Mouse (Mus musculus) midbrain, embryonic 15.5 days (tissue): Measurements from ENCODE around the gene Plrg1. TPM values are rescaled to one million over a fixed set of nuclear protein-coding genes. Genes with fewer than 3 reads are reported as not detected.
A peak's percentile ranks its signal among the peaks of the same experiment; 100 is the strongest.

Experiments
- ATAC-seq: fragments of 200-750 bp; cut with Nextera tagmentation; replicated peaks from 2 replicates; pipeline ENCODE4 v1.8.0; 2017; ENCODE audit warnings: moderate TSS enrichment
- H3K27ac ChIP-seq: fragments of 300-500 bp; sonication (generic); 2 replicates; pipeline ENCODE4 v1.5.1; 2015; ENCODE audit warnings: mild to moderate bottlenecking, inconsistent platforms
- H3K27me3 ChIP-seq: fragments of 300-500 bp; sonication (generic); replicated peaks from 2 replicates; pipeline ENCODE4 v1.6.1; 2015; ENCODE audit warnings: inconsistent platforms
- H3K36me3 ChIP-seq: fragments of 300-500 bp; sonication (generic); replicated peaks from 2 replicates; pipeline ENCODE4 v1.6.1; 2015; ENCODE audit warnings: inconsistent platforms
- H3K4me1 ChIP-seq: fragments of 300-500 bp; sonication (generic); 2 replicates; pipeline ENCODE4 v1.6.1; 2015; ENCODE audit warnings: inconsistent platforms
- H3K4me2 ChIP-seq: fragments of 300-500 bp; sonication (generic); 2 replicates; pipeline ENCODE4 v1.6.1; 2015; ENCODE audit warnings: inconsistent platforms, mild to moderate bottlenecking, moderate library complexity
- H3K4me3 ChIP-seq: fragments of 300-500 bp; sonication (generic); 2 replicates; pipeline ENCODE4 v1.5.1; 2015; ENCODE audit warnings: mild to moderate bottlenecking, inconsistent platforms
- H3K9ac ChIP-seq: fragments of 300-500 bp; sonication (generic); 2 replicates; pipeline ENCODE4 v1.6.1; 2015; ENCODE audit warnings: mild to moderate bottlenecking, inconsistent platforms
- H3K9me3 ChIP-seq: fragments of 300-500 bp; sonication (generic); 2 replicates; pipeline ENCODE4 v1.6.1; 2016; ENCODE audit warnings: inconsistent platforms
- WGBS: fragments of 180-500 bp; shearing (Covaris S2); methylation state at CpG from one replicate; pipeline ENCODE4 v1.1.7; 2015; ENCODE audit warnings: mixed read lengths; 5-methylcytosine and 5-hydroxymethylcytosine counted together
- polyA plus RNA-seq: library from polyadenylated mRNA; unstranded; fragments of >200 nt; fragmentation: Nextera tagmentation; extraction: Ambion mirVana; gene quantifications from 2 replicates; pipeline ENCODE4 v1.2.1, GENCODE M21; 2015

The Plrg1 gene
- polyA plus RNA-seq, 1 experiment from 2014 or later, result 104 TPM

DNA sequence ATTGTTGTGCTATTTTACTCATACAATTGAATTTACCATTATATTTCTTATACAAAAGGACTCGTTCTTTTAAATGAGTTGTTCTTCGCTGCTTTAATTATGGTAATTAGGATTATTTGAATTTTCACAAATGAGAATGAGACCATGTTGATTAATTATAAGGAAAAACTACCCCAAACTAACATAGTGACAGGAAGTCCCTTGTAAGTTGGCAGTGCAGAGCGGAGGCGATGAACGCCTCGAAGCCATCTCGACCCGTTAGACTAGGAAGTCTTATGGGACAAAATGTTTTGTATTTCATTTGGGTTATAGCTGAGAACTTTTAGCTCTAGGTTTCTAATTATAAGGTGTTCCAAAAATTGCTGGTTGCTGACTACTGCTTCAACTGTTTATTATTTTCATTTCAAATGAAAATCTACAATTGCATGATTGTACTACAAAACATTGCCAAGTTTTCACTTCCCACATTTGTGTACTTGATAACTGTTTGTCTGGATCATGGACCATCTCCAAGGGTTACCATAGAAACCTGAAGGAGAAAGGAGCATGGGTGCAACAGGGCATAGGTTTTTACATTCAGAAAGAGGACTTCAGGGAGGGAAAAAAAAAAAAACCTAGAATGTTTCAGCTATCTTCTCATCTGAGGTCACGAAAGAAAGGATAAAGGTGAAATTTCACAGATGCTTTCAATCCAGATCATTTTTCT is 27.6 kb upstream of the Plrg1 start:
- no peak overlapping the region for H3K4me3 ChIP-seq
- no peaks in the 10 kb centered on the region for H3K36me3 ChIP-seq
- H3K9me3 ChIP-seq, result no peaks in the 10 kb centered on the region
- H3K27ac ChIP-seq, result no peak overlapping the region
- H3K4me2 ChIP-seq, result no peak overlapping the region
- H3K27me3 ChIP-seq, result no peaks in the 10 kb centered on the region
- no peaks in the 10 kb centered on the region for H3K4me1 ChIP-seq
- ATAC-seq, result no peak
- no peak overlapping the region for H3K9ac ChIP-seq
- 84% methylated on average over 9 of the region's 9 CpGs for WGBS

DNA sequence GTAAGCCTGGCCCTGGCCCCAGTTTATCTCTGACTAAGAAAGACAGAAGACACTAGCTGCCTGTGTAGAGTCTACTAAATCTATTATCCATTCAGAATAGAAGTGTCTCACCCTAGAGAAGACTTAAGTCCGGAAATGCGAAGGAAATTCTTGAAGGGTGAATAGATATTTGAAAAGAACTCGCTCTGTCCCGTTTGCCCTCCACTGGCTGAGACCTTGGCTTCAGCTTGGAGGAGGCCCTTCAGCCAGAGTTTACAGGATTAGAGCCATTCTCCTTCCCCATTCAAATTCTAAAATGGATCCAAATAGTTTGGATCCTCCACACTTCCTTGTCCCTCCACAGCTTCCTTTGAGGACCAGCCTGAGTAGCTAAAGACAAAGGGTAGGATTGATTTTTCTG is 25.0 kb upstream of the Plrg1 start:
- H3K4me3 ChIP-seq, result no peak overlapping the region
- no peaks in the 10 kb centered on the region for H3K9me3 ChIP-seq
- no peaks in the 10 kb centered on the region for H3K4me1 ChIP-seq
- WGBS, result 71% methylated on average over 4 of the region's 4 CpGs
- no peaks in the 10 kb centered on the region for H3K36me3 ChIP-seq
- no peak for ATAC-seq
- no peaks in the 10 kb centered on the region for H3K27me3 ChIP-seq
- H3K4me2 ChIP-seq, result no peak overlapping the region
- H3K9ac ChIP-seq, result no peak overlapping the region
- no peak overlapping the region for H3K27ac ChIP-seq

- peak overlapping the region; percentile 12; the same call in 1 of the 2 replicates for H3K4me3 ChIP-seq
- peak overlapping the region; percentile 39 for H3K4me2 ChIP-seq
- no peak overlapping the region for H3K27ac ChIP-seq
- no peak overlapping the region for H3K9ac ChIP-seq
- peak; percentile 80 for ATAC-seq
- no peaks in the 10 kb centered on the region for H3K36me3 ChIP-seq
- no peaks in the 10 kb centered on the region for H3K4me1 ChIP-seq
- no peaks in the 10 kb centered on the region for H3K27me3 ChIP-seq
- 40% methylated on average over 13 of the region's 13 CpGs for WGBS
- H3K9me3 ChIP-seq, result no peaks in the 10 kb centered on the region
Observed at GRCm38 (mm10) chr3:83032746-83033308, 22.5 kb upstream of the Plrg1 start.

DNA sequence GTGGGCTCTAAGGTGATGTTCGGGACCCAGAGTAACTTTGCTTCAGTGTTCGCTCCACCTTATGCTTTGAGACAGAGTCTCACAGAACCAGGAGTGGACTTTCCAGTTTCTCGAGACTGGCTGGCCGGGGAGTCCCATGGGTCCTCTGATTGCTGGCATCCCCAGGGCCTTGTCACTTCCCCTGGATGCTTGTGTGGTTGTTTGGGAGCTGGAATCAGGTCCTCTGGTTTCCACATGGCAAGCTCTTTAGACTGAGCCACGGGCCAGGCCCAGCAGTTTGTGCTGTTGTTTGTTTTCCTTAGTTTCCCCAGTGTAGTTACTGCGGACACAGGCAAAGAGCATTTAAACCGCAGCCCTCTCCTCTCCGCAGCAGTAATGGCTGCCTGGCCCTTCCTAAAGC is 21.5 kb upstream of the Plrg1 start:
- Histone ChIP-seq H3K27ac (no peak overlapping the region), H3K9me3 (no peaks in the 10 kb centered on the region), H3K27me3 (no peaks in the 10 kb centered on the region), H3K4me3 (no peak overlapping the region), H3K4me1 (no peaks in the 10 kb centered on the region), H3K4me2 (no peak overlapping the region), H3K36me3 (no peaks in the 10 kb centered on the region), H3K9ac (no peak overlapping the region)
- WGBS, result 85% methylated on average over 8 of the region's 8 CpGs
- ATAC-seq, result no peak

DNA sequence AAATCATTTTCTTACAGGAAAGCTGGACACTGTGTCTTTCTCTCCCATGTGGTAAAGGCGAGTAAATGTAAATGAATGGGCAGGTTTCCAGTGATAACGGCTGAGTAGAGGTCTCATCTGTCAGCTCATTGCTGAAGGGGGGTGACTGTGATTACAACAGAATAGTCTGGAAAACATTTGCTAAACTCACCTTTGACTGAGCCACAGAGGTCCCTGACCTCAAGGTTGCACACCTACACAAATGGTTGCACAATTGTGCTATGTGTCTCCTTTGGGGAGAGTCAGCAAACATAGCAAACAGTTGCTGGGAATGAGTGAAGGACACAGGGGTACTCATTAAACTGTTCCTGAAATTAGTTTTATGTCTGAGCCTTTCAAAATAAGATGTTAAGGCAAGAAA is 16.5 kb upstream of the Plrg1 start:
- no peak for ATAC-seq
- H3K27me3 ChIP-seq, result no peaks in the 10 kb centered on the region
- WGBS, result 85% methylated on average over 2 of the region's 2 CpGs

DNA sequence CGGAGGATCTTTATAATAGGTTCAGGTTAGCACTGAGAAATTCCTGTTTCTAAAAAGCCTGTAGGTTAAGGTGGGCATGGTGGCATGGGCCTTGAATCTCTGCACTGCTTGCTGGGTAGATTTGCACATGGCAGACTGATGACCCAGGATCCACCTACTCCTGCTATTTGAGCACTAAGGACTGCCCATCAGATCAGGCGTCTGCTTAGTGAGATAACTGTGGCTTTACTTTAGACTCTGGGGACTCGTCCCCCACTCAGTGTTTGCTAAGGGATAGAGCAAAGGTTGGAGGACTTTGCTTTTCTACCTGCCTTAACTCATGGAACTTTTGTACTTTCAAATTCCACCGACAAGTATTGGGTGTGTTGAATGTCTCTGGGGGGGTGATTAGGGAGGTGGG is 15.7 kb upstream of the Plrg1 start:
- ATAC-seq, result no peak
- no peak overlapping the region for H3K4me3 ChIP-seq
- WGBS, result 85% methylated on average over 4 of the region's 4 CpGs

More for the DNA sequence above, 16.5 kb upstream of the Plrg1 start:
- H3K9me3 ChIP-seq, result no peaks in the 10 kb centered on the region
- H3K9ac ChIP-seq, result no peak overlapping the region
- H3K4me1 ChIP-seq, result no peaks in the 10 kb centered on the region
- no peaks in the 10 kb centered on the region for H3K36me3 ChIP-seq
- H3K27ac ChIP-seq, result no peak overlapping the region
- no peak overlapping the region for H3K4me3 ChIP-seq
- no peak overlapping the region for H3K4me2 ChIP-seq

GRCm38 (mm10) chr3:83042451-83042850 is 12.9 kb upstream of the Plrg1 start:
- Histone ChIP-seq H3K4me1 (no peaks in the 10 kb centered on the region), H3K4me2 (no peak overlapping the region), H3K9me3 (no peaks in the 10 kb centered on the region), H3K9ac (no peak overlapping the region), H3K27me3 (no peaks in the 10 kb centered on the region), H3K27ac (no peak overlapping the region), H3K4me3 (no peak overlapping the region), H3K36me3 (no peaks in the 10 kb centered on the region)
- WGBS, result 87% methylated on average over 5 of the region's 5 CpGs
- ATAC-seq, result no peak

More for the DNA sequence above, 15.7 kb upstream of the Plrg1 start:
- Histone ChIP-seq H3K9me3 (no peaks in the 10 kb centered on the region), H3K27me3 (no peaks in the 10 kb centered on the region), H3K4me1 (no peaks in the 10 kb centered on the region), H3K36me3 (no peaks in the 10 kb centered on the region), H3K9ac (no peak overlapping the region), H3K27ac (no peak overlapping the region), H3K4me2 (no peak overlapping the region)

DNA sequence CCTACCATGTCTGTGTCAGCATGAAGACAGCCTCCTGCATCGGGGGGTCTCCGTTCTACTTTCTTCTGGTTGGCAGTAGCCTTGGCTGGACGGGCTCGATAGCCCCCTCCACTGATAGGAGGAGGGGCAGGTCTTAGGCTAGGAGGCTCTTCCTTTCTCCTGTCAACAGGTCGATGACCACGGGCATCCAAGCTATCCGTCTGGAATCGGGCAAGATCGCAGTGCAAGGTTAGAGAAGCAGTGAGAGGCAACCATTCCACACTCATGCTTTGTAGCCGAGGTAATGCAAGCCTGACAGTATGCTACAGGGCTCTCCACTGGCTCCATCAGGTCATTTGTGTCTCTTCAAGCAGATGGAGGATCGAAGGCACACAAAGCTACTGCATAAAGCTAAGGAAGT is 8.7 kb upstream of the Plrg1 start:
- Histone ChIP-seq H3K4me3 (no peak overlapping the region), H3K4me2 (no peak overlapping the region), H3K9me3 (no peaks in the 10 kb centered on the region), H3K4me1 (no peaks in the 10 kb centered on the region), H3K27ac (no peak overlapping the region), H3K27me3 (no peaks in the 10 kb centered on the region), H3K9ac (no peak overlapping the region), H3K36me3 (no peaks in the 10 kb centered on the region)
- ATAC-seq, result no peak
- WGBS, result 88% methylated on average over 11 of the region's 11 CpGs

- Histone ChIP-seq H3K9ac (no peak within 1 kb of the TSS), H3K9me3 (no peaks in the 10 kb centered on the region), H3K4me3 (no peak within 1 kb of the TSS), H3K27me3 (no peaks in the 10 kb centered on the region), H3K27ac (no peak within 1 kb of the TSS), H3K4me1 (no peaks in the 10 kb centered on the region), H3K4me2 (no peak within 1 kb of the TSS), H3K36me3 (no peaks in the 10 kb centered on the region)
- no peak for ATAC-seq
- WGBS, result 88% methylated on average over 8 of the region's 8 CpGs
Observed at GRCm38 (mm10) chr3:83049680-83050079, 5.6 kb upstream of the Plrg1 start, which contains the start of gene Fgb. TSS of gene Fgb (minus strand) at chr3:83049863.

- WGBS, result 83% methylated on average over 5 of the region's 5 CpGs
- H3K9me3 ChIP-seq, result no peaks in the 10 kb centered on the region
- no peaks in the 10 kb centered on the region for H3K4me1 ChIP-seq
- H3K9ac ChIP-seq, result no peak overlapping the region
- no peak overlapping the region for H3K4me3 ChIP-seq
- H3K27me3 ChIP-seq, result no peaks in the 10 kb centered on the region
- no peak for ATAC-seq
- no peaks in the 10 kb centered on the region for H3K36me3 ChIP-seq
- H3K27ac ChIP-seq, result no peak overlapping the region
- H3K4me2 ChIP-seq, result no peak overlapping the region
Observed at GRCm38 (mm10) chr3:83050661-83051060, 4.7 kb upstream of the Plrg1 start.

DNA sequence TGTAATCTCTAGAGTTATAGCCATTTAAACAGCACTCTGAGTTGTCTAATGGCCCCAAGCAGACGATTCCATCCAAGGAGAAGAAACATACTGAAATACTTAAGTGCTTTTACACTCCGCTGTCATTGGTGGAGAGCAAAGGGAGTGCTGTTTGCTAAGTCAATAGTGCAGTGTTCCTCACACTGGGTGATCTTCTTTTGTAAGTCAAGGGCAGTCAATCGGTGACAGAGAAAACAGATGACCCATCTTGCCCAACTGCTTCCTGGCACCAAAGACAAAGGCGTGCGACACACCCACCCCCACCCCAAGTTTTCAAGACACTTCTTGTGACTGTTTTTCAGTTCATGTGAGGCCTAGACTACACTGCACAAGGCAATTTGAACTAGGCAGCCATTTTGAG is 3.2 kb upstream of the Plrg1 start:
- H3K27me3 ChIP-seq, result no peaks in the 10 kb centered on the region
- no peak overlapping the region for H3K4me3 ChIP-seq
- no peak overlapping the region for H3K27ac ChIP-seq
- no peaks in the 10 kb centered on the region for H3K36me3 ChIP-seq
- no peaks in the 10 kb centered on the region for H3K9me3 ChIP-seq
- peaks cover 12% of the 10 kb centered on the region for H3K4me1 ChIP-seq
- H3K9ac ChIP-seq, result no peak overlapping the region
- no peak overlapping the region for H3K4me2 ChIP-seq
- no peak for ATAC-seq
- 89% methylated on average over 5 of the region's 5 CpGs for WGBS

GRCm38 (mm10) chr3:83053126-83053525 is 2.2 kb upstream of the Plrg1 start:
- 89% methylated on average over 7 of the region's 7 CpGs for WGBS
- no peak for ATAC-seq
- Histone ChIP-seq H3K9me3 (no peaks in the 10 kb centered on the region), H3K9ac (no peak overlapping the region), H3K4me1 (peaks cover 13% of the 10 kb centered on the region), H3K36me3 (no peaks in the 10 kb centered on the region), H3K4me3 (no peak overlapping the region), H3K27ac (no peak overlapping the region), H3K27me3 (no peaks in the 10 kb centered on the region), H3K4me2 (no peak overlapping the region)

GRCm38 (mm10) chr3:83053758-83054157 is 1.6 kb upstream of the Plrg1 start:
- ATAC-seq, result no peak
- Histone ChIP-seq H3K9ac (no peak overlapping the region), H3K36me3 (peaks cover 5% of the 10 kb centered on the region; the same call in 1 of the 2 replicates), H3K27ac (no peak overlapping the region), H3K4me3 (no peak overlapping the region), H3K27me3 (no peaks in the 10 kb centered on the region), H3K9me3 (no peaks in the 10 kb centered on the region), H3K4me2 (no peak overlapping the region), H3K4me1 (peaks cover 13% of the 10 kb centered on the region)
- WGBS, result 38% methylated on average over 10 of the region's 10 CpGs
